Mouse (Mus musculus) ES-Bruce4 (cell line): ENCODE data around the gene Pakap.
A peak's percentile ranks its signal among the peaks of the same experiment; 100 is the strongest.

Experiments
- CTCF ChIP-seq: IDR thresholded peaks from one replicate; pipeline ENCODE4 v1.8.1; 2011; ENCODE audit warnings: low read depth, low read length
- POLR2A ChIP-seq: IDR thresholded peaks from one replicate; pipeline ENCODE4 v1.8.1; 2011; ENCODE audit warnings: low read length; ENCODE audit not compliant: insufficient read depth

DNA sequence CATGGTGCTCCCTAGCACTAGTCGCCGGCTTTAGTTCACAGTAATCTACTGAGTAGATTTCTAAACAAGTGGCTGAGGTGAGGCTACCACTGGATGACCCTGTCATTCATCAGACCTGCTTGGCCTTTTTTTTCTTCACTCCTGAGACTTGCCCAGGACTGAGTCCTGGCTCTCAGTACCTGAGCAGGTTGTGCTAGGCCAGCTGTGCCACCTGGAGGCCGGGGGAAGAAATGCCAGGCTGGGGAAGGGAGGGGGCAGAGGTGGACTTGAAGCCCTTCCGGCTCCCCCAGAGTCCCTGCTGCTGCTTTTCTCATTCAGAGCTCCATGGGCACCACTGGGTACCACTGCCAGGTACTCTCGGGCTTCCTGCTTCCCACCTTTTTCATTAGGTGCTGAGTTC, 220.7 kb downstream of the Pakap start:
- no peak for TF ChIP-seq POLR2A
- TF ChIP-seq CTCF = peak; percentile 55
